Mouse (Mus musculus) spleen, adult 12 weeks (tissue): ENCODE results near the gene Tbcel.

Experiments
- DNase-seq: peaks from one replicate; pipeline ENCODE4 v3.0.0; 2022; ENCODE audit warnings: low spot score

Tbcel gene

DNA sequence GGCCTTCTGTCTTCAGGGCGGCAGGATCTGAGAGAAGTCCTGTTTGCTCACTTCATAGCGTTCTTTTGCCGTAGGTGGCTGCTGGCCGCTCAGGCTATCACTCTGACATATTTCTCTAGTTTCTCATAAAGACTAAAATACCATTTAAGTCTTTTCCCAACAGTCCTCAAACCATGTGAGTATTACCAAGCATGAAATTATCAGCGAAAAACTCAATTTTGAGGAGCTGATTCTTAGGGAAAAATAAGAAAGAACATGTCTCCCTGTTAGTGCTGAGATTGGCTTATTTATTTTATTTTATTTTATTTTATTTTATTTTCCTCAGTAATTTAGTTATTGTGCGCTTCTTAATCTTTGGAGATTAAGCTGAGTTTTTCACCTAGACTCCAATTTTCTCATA lies at the start of gene Tbcel:
Tbcel (minus strand) TSS at position 101 of the 400 bp plus-strand sequence.
- DNase-seq = no peak

- DNase-seq = no peak
Observed at GRCm38 (mm10) chr9:42555186-42555585, 47.6 kb upstream of the Tbcel start.

GRCm38 (mm10) chr9:42550116-42550515 lies 42.5 kb upstream of the Tbcel start:
- DNase-seq = peak; percentile 8

- DNase-seq = no peak
Observed at GRCm38 (mm10) chr9:42548981-42549380, 41.4 kb upstream of the Tbcel start.

DNA sequence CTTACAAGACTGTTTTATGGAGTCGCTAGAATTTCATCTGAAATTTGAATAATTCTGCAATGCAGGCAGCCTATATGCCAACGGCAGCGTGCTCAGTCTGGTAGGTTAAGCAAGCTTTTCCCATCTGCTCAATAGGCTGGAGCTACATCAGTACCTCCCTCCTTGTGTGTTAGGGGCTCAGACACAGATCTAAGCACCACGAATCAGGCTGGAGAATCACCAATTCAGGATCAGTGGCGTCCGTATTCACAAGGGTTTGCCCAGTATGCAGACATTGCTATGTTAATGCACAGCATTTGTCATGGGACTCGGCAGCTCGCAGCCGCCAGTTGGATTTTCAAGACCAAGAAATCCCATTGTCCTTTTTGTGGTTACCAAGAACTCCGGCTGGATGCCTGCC lies 36.9 kb upstream of the Tbcel start:
- no peak for DNase-seq

GRCm38 (mm10) chr9:42533491-42533890 lies 25.9 kb upstream of the Tbcel start:
- DNase-seq = no peak

- no peak for DNase-seq
Observed at GRCm38 (mm10) chr9:42533041-42533440, 25.4 kb upstream of the Tbcel start.

GRCm38 (mm10) chr9:42531951-42532350 lies 24.3 kb upstream of the Tbcel start:
- no peak for DNase-seq

- no peak for DNase-seq
Observed at GRCm38 (mm10) chr9:42530221-42531152, 22.9 kb upstream of the Tbcel start.

GRCm38 (mm10) chr9:42520587-42521084 lies 13.0 kb upstream of the Tbcel start:
- no peak for DNase-seq

DNA sequence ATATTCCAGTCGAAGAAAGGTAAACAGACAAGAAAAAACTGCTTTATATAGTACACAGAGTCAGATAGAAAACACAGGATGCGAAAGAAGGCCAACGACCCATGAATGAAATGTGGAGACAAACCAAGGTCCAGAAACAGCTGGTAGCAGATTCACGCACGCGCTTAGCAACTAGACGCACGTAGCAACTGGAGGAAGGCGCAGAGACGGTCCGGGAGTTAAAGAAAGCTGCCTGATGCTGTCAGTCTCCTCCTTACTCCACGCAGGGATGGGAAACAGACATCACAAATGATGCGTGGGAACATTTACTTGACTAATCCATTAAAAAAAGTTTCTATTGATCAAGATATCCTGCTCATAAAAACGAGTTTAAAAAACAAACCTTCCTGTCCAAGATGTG lies 10.6 kb upstream of the Tbcel start:
- DNase-seq = no peak

- no peak for DNase-seq
Observed at GRCm38 (mm10) chr9:42513159-42513558, 5.5 kb upstream of the Tbcel start.

GRCm38 (mm10) chr9:42512312-42512711 lies 4.7 kb upstream of the Tbcel start:
- DNase-seq = no peak

GRCm38 (mm10) chr9:42508235-42508634 lies 626 bp upstream of the Tbcel start:
- no peak for DNase-seq

DNA sequence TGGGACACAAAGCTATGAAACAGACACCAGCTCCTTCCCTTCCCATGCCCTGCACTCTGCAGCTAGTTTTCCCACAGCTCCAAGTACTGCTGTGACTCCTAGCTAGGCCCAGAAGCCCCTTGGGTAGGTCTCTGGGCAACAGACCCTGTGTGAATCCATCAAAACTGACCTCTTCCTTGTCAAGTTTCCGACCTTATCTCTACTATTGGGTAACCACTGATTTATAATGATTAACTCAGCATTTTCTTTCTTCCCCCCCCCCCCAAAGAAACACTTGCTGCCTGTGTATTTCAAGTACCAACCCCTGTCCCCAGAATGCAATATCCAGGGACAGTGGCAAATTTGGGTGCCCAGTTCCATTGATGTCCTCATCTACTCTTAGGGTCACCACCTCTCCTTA lies 587 bp downstream of the Tbcel start:
- DNase-seq = no peak

DNA sequence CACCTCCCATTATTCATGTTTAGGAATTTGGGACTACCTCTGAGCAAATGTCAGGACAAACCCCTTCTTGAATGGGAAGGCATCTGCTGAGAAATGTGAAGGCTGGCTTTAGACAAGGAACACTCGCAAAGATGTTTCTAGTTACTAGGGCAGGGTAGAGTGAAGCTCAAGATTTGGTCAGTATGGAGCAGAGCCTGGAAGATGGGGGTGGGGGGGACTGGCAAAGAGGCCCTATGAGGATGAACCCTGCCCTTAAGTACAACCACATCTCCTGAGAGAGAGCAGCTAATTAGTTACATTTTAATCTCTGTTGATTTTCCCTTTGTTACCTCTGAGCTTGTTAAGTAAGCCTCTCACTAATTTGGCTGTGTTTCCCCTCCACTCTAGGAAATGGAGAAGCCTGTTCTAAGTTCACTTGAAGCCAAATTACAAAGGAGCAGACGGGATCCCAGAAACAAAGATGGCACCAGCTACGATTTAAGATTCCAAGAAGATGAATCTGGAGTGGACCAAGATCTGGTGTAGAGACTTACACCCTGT lies 2.6 kb downstream of the Tbcel start:
- no peak for DNase-seq

GRCm38 (mm10) chr9:42504559-42504958 lies 3.0 kb downstream of the Tbcel start:
- no peak for DNase-seq

GRCm38 (mm10) chr9:42503709-42504108 lies 3.9 kb downstream of the Tbcel start:
- no peak for DNase-seq

DNA sequence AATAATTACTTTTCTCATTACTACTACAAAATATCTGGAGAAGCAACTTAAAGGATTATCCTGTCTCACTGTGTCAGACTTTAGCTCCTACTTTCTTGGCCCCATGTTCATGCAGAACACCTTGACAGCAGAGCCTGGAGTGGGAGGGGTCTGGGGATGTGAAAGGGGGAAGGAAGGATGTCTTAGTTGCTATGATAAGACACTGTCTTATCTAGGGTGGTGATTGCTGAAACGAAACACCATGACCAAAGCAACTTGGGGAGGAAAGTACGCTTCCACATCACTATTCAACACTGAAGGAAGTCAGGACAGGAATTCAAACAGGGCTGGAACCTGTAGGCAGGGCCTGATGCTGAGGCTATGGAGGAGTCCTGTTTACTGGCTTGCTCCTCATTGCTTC lies 11.3 kb downstream of the Tbcel start:
- no peak for DNase-seq

GRCm38 (mm10) chr9:42491780-42492179 lies 15.8 kb downstream of the Tbcel start:
- no peak for DNase-seq

DNA sequence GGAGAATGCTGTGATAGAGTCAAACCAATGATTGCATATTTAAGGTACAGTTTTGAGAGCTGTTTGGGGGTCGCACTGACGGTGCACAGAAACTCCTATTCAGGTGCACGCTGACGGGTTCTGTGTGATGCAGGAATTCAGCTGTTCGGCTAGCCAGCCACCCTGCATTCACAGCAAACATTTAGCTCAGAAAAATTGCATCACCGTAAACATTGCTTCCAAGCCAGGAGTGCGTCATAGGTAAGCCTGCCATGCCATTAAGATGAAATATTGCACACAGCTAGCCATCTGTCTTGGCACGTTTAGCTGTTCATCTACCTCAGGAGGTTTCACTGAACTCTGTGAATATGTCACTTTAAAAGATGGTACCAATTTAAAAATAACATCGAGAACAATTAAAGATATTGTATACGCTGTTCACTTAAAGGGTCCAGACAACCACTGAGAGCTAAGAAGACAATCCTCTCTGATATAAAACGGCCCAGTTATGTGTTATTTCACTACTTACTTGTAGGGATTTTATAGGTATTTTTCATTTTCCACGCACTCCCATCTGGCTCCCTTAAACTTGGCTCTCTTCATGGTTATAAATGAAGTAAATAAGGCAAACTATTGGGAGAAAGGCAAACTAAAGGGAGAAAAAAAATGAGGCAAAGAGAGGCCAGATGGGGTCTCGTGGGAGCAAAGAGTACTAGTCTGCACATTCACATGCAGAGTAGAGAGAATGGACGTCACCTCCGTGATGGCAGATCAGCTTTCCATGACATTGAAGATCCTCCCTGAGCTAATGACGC lies 16.8 kb downstream of the Tbcel start:
- no peak for DNase-seq

DNA sequence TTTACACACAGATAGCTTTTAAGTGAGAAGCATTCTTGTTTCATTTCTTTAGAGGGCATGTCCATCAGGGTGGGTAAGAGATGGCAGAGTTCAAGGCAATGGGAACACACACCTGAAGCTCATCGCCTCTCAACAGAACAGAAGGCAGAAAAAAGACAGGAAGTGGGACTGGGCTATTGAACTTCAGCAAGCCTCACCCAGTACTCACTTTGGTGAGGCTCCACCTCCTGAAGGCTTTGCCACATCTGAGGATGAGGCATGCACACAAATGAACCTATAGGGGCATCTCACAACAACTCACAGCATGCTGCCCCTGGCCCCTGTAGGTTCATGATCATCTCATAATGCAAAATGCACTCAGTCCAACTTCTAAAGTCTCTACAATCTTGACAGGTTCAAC lies 19.5 kb downstream of the Tbcel start:
- DNase-seq = no peak

- no peak for DNase-seq
Observed at GRCm38 (mm10) chr9:42486913-42487312, 20.7 kb downstream of the Tbcel start.
